Mouse (Mus musculus) frontal cortex, adult 2 months (tissue): ENCODE results near the gene Dennd2a. TPM values are rescaled to one million over a fixed set of nuclear protein-coding genes. Genes with fewer than 3 reads are reported as not detected.

Source experiments
- DNase-seq, 2 experiments: peaks; one replicate each; pipeline ENCODE4 v3.0.0; 2022; ENCODE audit warnings: low spot score in 1 of 2; ENCODE audit errors: extremely low spot score in 1 of 2
- polyA plus RNA-seq: library from polyadenylated mRNA; depleted of rRNA; stranded (reverse); fragments of >200 nt; gene quantifications from 2 replicates; pipeline ENCODE4 v1.2.3, GENCODE M21; 2012; rRNA removed

Dennd2a gene
- 21.6 and 24.8 TPM in 2 replicates for polyA plus RNA-seq

GRCm38 (mm10) chr6:39557723-39558261, at the start of gene Dennd2a:
Gene Dennd2a (minus strand): TSS chr6:39557867.
- DNase-seq: peak; percentile 61 to 86

GRCm38 (mm10) chr6:39607365-39607764, 49.7 kb upstream of the Dennd2a start:
- no peak for DNase-seq

- no peak for DNase-seq
Measured at GRCm38 (mm10) chr6:39606862-39607261, 49.2 kb upstream of the Dennd2a start.

GRCm38 (mm10) chr6:39606056-39606455, 48.4 kb upstream of the Dennd2a start:
- no peak for DNase-seq

GRCm38 (mm10) chr6:39604565-39604964, 46.9 kb upstream of the Dennd2a start:
- no peak for DNase-seq

- DNase-seq: no peak
Measured at GRCm38 (mm10) chr6:39601828-39602227, 44.2 kb upstream of the Dennd2a start.

- DNase-seq: no peak
Measured at GRCm38 (mm10) chr6:39600851-39601250, 43.2 kb upstream of the Dennd2a start.

- DNase-seq: peak; percentile 91 to 95
Measured at GRCm38 (mm10) chr6:39592401-39593214, 34.9 kb upstream of the Dennd2a start, which contains the start of gene Ndufb2. Gene Ndufb2 (plus strand): TSS chr6:39592574.

- DNase-seq: no peak
Measured at GRCm38 (mm10) chr6:39591481-39591880, 33.8 kb upstream of the Dennd2a start.

GRCm38 (mm10) chr6:39585517-39585916, 27.9 kb upstream of the Dennd2a start, which contains the start of gene Gm42420:
Gene Gm42420 (plus strand): TSS chr6:39585753.
- DNase-seq: no peak

- no peak for DNase-seq
Measured at GRCm38 (mm10) chr6:39581087-39581784, 23.6 kb upstream of the Dennd2a start.

- DNase-seq: no peak
Measured at GRCm38 (mm10) chr6:39580558-39580957, 22.9 kb upstream of the Dennd2a start.

- DNase-seq: peak; percentile 38 to 60
Measured at GRCm38 (mm10) chr6:39579552-39579951, 21.9 kb upstream of the Dennd2a start.

- no peak for DNase-seq
Measured at GRCm38 (mm10) chr6:39574951-39575350, 17.3 kb upstream of the Dennd2a start.

GRCm38 (mm10) chr6:39574555-39574869, 16.8 kb upstream of the Dennd2a start:
- no peak for DNase-seq

- peak in 1 of 2 experiments; percentile 85 for DNase-seq
Measured at GRCm38 (mm10) chr6:39573791-39574554, 16.3 kb upstream of the Dennd2a start, which contains the start of gene Adck2. Gene Adck2 (plus strand): TSS chr6:39573873.

- DNase-seq: no peak
Measured at GRCm38 (mm10) chr6:39570426-39570825, 12.8 kb upstream of the Dennd2a start.

- peak in 1 of 2 experiments; percentile 80 for DNase-seq
Measured at GRCm38 (mm10) chr6:39567528-39567927, 9.9 kb upstream of the Dennd2a start.

- peak; percentile 87 to 97 for DNase-seq
Measured at GRCm38 (mm10) chr6:39562166-39563015, 4.7 kb upstream of the Dennd2a start.
